Mouse (Mus musculus) embryonic fibroblast, embryonic 13.5 days (primary cell): ENCODE results near the gene Cpped1. TPM values are rescaled to one million over a fixed set of nuclear protein-coding genes. Genes with fewer than 3 reads are reported as not detected.

Source experiments
- H3K27ac ChIP-seq: 2 replicates; pipeline ENCODE4 v1.5.1; 2012; ENCODE audit warnings: low read length, control low read depth, inconsistent platforms; ENCODE audit not compliant: insufficient read depth
- H3K4me1 ChIP-seq: 2 replicates; pipeline ENCODE4 v1.6.1; 2011; ENCODE audit warnings: low read length; ENCODE audit not compliant: control insufficient read depth, insufficient read depth
- H3K4me3 ChIP-seq: 2 replicates; pipeline ENCODE4 v1.5.1; 2011; ENCODE audit warnings: mild to moderate bottlenecking, control low read depth, low read length; ENCODE audit not compliant: insufficient read depth
- CTCF ChIP-seq: IDR thresholded peaks from 2 replicates; pipeline ENCODE4 v1.5.1; 2011; ENCODE audit warnings: mild to moderate bottlenecking, control low read depth, low read length, moderate library complexity, borderline replicate concordance; ENCODE audit not compliant: insufficient read depth
- POLR2A ChIP-seq: IDR thresholded peaks from 2 replicates; pipeline ENCODE4 v1.6.1; 2011; ENCODE audit warnings: low read depth, mild to moderate bottlenecking, control low read depth, low read length, moderate library complexity
- polyA plus RNA-seq: library from polyadenylated mRNA; stranded (reverse); fragments of >200 nt; gene quantifications from 2 replicates; pipeline ENCODE4 v1.2.4, GENCODE M21; 2011; ENCODE audit warnings: low read depth; ENCODE audit not compliant: missing spikeins, insufficient read length

The Cpped1 gene
- polyA plus RNA-seq, 1 experiment, result 33.3 TPM

DNA sequence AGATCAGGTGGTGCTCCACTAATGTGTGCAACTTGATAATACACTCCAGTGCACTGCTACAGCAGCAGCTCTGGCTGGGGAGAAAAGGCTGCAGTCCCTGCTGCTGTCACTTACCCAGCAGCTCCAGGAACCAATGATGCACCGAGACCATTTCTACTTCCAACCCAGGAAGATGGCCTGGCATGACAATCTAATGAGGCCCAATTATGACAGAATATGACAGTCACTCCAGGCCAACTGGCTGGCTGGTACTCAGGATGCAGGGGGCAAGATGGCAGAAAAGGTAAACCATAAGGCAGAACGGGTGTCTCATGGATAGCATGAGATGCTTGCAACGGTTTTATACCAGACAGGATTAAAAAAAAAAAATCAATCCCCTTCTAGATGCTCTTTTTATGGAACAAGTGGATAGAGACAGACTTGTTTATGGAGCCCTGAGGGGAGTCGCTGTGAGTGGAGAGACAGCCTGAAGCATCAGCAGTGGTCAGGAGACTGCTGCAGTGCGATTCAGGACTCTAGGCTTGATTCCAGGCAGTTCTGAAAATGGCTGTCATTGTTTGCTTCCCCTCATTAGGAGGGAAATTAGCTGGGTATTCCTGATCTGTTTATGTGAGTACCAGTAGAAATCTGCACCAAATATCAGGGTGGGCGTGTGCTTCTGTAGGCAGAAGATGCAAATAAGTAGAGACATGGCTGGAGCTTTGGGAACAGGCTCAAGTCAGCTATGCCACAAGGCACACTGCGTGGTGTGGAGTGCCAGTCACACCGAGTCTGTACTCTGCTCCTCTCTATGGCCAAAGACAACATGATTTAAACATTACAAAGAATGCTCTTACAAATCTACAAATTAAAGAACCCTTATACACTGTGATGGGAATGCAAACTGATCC, 56.3 kb downstream of the Cpped1 start:
- Histone ChIP-seq H3K4me1 (peaks cover 7% of the 10 kb centered on the region; the same call in 1 of the 2 replicates), H3K4me3 (no peak overlapping the region), H3K27ac (no peak overlapping the region)
- TF ChIP-seq CTCF, result no peak
- no peak for TF ChIP-seq POLR2A

DNA sequence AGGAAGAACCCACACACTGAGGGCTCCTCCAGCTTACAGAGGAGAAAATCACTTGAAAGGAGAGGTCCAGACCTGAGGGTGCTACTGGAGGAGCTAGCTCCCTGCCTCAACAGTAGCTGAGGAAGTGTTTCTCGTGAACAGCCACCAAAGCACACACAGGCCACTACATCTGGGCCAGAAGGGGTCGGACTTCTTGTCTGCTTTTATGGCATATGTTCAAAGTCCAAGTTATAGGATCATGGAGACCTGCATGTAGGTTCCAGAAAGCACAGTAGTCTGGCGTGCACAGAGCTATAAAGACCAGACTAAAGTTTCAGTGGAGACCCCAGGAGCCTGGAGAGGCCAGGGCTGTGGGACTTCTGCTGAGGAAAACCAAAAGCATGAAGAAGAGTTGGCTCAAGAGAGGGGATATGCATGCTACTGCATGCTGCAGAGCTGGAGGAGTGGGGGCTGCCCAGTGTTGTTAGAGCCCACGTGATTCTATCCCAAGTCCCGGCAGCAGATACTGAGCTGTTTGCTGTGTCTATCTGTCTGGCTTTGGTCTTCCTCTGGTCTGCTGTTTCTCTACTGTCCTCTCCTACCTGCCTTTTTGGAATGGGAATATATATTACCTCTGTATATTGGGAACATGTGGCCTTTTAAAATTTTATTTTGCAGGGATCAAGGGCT, 60.1 kb downstream of the Cpped1 start:
- H3K4me3 ChIP-seq, result no peak overlapping the region
- no peaks in the 10 kb centered on the region for H3K4me1 ChIP-seq
- TF ChIP-seq CTCF (no peak), POLR2A (no peak)
- H3K27ac ChIP-seq, result no peak overlapping the region

- no peaks in the 10 kb centered on the region for H3K4me1 ChIP-seq
- no peak for TF ChIP-seq POLR2A
- TF ChIP-seq CTCF, result no peak
- no peak overlapping the region for H3K27ac ChIP-seq
- no peak overlapping the region for H3K4me3 ChIP-seq
Measured at GRCm38 (mm10) chr16:11845309-11845708, 63.9 kb downstream of the Cpped1 start.

GRCm38 (mm10) chr16:11843441-11843840, 65.8 kb downstream of the Cpped1 start:
- H3K4me1 ChIP-seq, result no peaks in the 10 kb centered on the region
- H3K27ac ChIP-seq, result no peak overlapping the region
- H3K4me3 ChIP-seq, result no peak overlapping the region
- TF ChIP-seq CTCF (no peak), POLR2A (no peak)

DNA sequence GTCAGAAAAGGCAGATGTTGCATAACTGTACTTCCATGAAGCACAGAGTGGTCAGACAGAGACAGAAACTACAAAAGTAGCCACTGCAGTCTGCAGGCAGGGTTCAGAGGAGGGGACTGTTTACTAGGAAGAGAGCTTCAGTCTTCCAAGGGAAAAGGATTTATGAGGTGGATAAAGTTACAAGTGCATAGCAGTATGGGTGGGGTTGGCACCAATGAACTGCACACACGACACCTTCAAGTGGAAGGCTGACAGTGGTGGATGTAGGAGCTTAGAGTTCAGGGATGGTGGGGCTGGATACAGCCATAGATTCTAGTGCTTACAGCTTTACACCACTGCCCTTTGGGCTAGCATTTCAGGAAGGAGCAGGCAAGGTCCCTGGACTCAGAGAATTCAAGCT, 75.8 kb downstream of the Cpped1 start:
- peaks cover 3% of the 10 kb centered on the region; the same call in 1 of the 2 replicates for H3K4me1 ChIP-seq
- H3K27ac ChIP-seq, result no peak overlapping the region
- no peak overlapping the region for H3K4me3 ChIP-seq
- no peak for TF ChIP-seq CTCF

GRCm38 (mm10) chr16:11828816-11829215, 80.4 kb downstream of the Cpped1 start:
- TF ChIP-seq POLR2A, result no peak
- TF ChIP-seq CTCF, result no peak
- H3K27ac ChIP-seq, result no peak overlapping the region
- H3K4me3 ChIP-seq, result no peak overlapping the region
- H3K4me1 ChIP-seq, result peaks cover 3% of the 10 kb centered on the region; the same call in 1 of the 2 replicates

DNA sequence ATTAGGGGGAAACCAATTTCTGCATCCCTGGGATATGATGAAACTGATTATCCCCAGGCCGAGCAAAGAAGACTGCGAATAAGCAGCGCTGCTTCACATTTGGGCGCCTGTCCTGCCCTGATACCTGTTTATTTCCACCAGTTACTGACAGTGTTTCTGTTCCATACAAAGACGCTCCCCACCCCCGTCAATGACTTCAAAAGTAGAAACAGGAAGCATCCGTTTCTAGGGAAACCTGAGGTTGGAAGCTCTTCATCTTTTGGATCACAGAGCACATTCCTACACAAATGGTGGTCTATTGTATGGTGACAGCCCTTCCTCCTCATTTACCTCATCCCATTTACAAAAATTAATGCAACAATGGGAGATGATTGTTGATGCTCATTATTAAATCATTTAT, 84.4 kb downstream of the Cpped1 start:
- H3K4me1 ChIP-seq, result no peaks in the 10 kb centered on the region
- no peak overlapping the region for H3K4me3 ChIP-seq
- TF ChIP-seq CTCF (no peak), POLR2A (no peak)
- no peak overlapping the region for H3K27ac ChIP-seq

DNA sequence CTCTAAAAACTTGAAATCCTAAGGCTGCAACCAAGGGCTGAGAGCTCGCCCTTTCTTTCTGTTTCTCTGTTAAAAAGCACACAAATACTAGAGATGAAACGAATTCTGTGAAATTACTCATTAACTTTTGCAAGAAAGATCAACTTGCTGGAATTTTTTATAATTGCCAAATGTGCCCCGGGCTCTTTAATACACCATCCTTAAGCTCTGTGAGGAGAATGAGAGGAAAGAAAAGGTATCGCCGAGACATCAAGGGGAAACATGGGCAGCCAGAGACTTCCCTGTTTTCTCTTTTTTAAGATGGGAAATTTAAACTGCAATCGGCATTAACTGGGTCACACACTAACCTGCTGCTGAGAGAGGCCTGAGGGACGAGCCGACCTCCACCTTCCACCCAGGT, 84.9 kb downstream of the Cpped1 start:
- TF ChIP-seq CTCF, result no peak
- TF ChIP-seq POLR2A, result no peak
- H3K4me1 ChIP-seq, result no peaks in the 10 kb centered on the region
- no peak overlapping the region for H3K27ac ChIP-seq
- no peak overlapping the region for H3K4me3 ChIP-seq

DNA sequence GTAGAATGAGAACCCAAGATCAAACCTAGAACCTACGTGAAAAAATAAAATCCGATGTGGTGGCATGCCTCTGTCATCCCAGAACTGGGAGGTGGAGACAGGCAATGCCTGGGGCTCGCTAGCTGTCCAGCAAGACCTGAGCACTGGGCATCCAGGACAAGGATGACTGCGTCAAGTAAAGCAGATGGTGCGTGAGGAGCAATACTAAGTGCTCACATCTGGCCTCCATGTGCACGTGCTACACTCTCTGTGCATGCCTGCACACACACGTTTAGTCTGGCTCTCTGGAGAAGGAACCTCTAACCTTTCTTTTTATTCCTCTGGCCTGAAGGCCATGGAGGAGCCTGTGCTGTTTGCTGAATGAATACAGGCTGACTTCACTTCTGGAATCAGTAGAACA, 88.5 kb downstream of the Cpped1 start:
- Histone ChIP-seq H3K4me1 (no peaks in the 10 kb centered on the region), H3K4me3 (no peak overlapping the region), H3K27ac (no peak overlapping the region)
- no peak for TF ChIP-seq CTCF
- no peak for TF ChIP-seq POLR2A
